12 mouse cellular contexts compared by ENCODE assay signal in the genomic region with DNA sequence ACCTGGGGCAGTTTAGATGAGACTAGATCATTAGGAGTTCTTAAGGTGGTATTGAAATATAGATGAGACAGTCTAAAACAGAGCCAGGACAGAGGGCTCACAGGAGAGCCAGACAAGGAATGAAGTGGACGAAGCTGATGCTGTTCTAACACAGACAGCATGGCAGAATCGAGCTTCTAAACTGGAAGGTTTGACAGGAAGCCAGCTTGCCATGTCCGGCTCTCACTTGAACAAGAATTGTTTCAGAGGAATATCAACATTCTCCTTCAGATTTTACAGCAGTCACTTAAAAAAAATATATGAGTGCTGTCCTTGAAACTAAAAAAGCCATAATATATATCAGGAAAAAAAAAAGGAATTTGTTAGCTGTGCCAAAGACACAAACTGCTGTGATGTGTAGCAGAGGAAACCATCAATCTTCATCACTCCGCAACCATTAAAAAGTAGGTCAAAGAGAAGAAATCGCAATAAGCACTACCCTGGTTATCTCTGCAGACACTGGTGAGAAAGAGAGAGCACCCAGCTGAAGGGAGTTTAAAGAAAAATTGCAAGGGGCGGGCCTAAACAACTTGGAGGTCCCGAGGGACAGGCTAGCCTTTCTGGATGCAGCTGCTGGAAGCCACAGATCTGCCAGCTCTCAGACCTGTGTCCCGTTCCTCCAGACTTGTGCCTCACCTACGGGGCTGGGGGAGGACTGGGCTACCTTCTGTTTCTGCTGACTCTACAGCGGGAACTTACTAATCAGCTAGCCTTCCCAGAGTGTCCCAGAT.
A peak's percentile ranks its signal among the peaks of the same experiment; 100 is the strongest.
DNase-seq lines count a peak whose midpoint lies in the region; ATAC-seq and TF ChIP-seq lines count a peak whose summit lies in the region.
"Had no signal": no experiment of that assay in that cellular context is flagged by ENCODE, and none has a peak within 500 bp of the region (broad histone marks: within the 10 kb centered on the region; RNA-seq: fewer than 3 reads in every experiment).

No protein-coding gene starts in this region.

- no peak overlapping the region for H3K4me3 ChIP-seq in embryonic facial prominence, embryonic 12.5 days
- H3K4me3 ChIP-seq in embryonic facial prominence, embryonic 10.5 days = no peak overlapping the region
- H3K4me3 ChIP-seq in heart, embryonic 15.5 days = no peak overlapping the region
- H3K4me3 ChIP-seq in limb, embryonic 14.5 days (replicated peaks; ENCODE audit: low read length) = no peak overlapping the region
- H3K4me3 ChIP-seq: forebrain, embryonic 12.5 days; midbrain, embryonic 13.5 days had no signal

- H3K9ac ChIP-seq in embryonic facial prominence, embryonic 12.5 days = no peak overlapping the region
- H3K9ac ChIP-seq in heart, embryonic 15.5 days = no peak overlapping the region
- no peak overlapping the region for H3K9ac ChIP-seq in limb, embryonic 14.5 days (ENCODE audit: low read depth, low read length, severe bottlenecking)
- H3K9ac ChIP-seq: forebrain, embryonic 12.5 days; midbrain, embryonic 13.5 days had no signal

- WGBS in embryonic facial prominence, embryonic 12.5 days = 65% methylated on average over 10 of the region's 10 CpGs
- WGBS in embryonic facial prominence, embryonic 10.5 days = 69% methylated on average over 10 of the region's 10 CpGs
- WGBS in heart, embryonic 15.5 days = 40% methylated on average over 10 of the region's 10 CpGs
- WGBS in limb, embryonic 14.5 days = 41% methylated on average over 10 of the region's 10 CpGs

- TF ChIP-seq POLR2A in limb, embryonic 14.5 days (IDR thresholded peaks at IDR 0.05; ENCODE audit: borderline replicate concordance, extremely low read depth, insufficient read depth, insufficient read length) = no peak

- H3K27ac ChIP-seq in embryonic facial prominence, embryonic 12.5 days = no peak overlapping the region
- no peak overlapping the region for H3K27ac ChIP-seq in embryonic facial prominence, embryonic 10.5 days (replicated peaks)
- H3K27ac ChIP-seq in heart, embryonic 15.5 days = peak overlapping the region; percentile 47
- no peak overlapping the region for H3K27ac ChIP-seq in limb, embryonic 14.5 days (replicated peaks; ENCODE audit: low read depth, low read length)
- H3K27ac ChIP-seq: forebrain, embryonic 12.5 days; midbrain, embryonic 13.5 days had no signal

- H3K27me3 ChIP-seq in embryonic facial prominence, embryonic 12.5 days = no peaks in the 10 kb centered on the region
- no peaks in the 10 kb centered on the region for H3K27me3 ChIP-seq in embryonic facial prominence, embryonic 10.5 days (replicated peaks; ENCODE audit: low read depth, poor library complexity, severe bottlenecking)
- H3K27me3 ChIP-seq in heart, embryonic 15.5 days = no peaks in the 10 kb centered on the region
- no peaks in the 10 kb centered on the region for H3K27me3 ChIP-seq in limb, embryonic 14.5 days (ENCODE audit: control insufficient read depth, insufficient read depth, low read length)
- H3K27me3 ChIP-seq: forebrain, embryonic 12.5 days; midbrain, embryonic 13.5 days had no signal

- no peaks in the 10 kb centered on the region for H3K9me3 ChIP-seq in embryonic facial prominence, embryonic 12.5 days
- no peaks in the 10 kb centered on the region for H3K9me3 ChIP-seq in embryonic facial prominence, embryonic 10.5 days
- H3K9me3 ChIP-seq in heart, embryonic 15.5 days (replicated peaks) = no peaks in the 10 kb centered on the region
- H3K9me3 ChIP-seq in limb, embryonic 14.5 days (ENCODE audit: control insufficient read depth, low read length) = no peaks in the 10 kb centered on the region
- H3K9me3 ChIP-seq: forebrain, embryonic 12.5 days; midbrain, embryonic 13.5 days had no signal

- DNase-seq in embryonic facial prominence, embryonic 10.5 days (ENCODE audit: low spot score) = no peak
- DNase-seq in ES-CJ7 (ENCODE audit: low read depth, low spot score) = peak; percentile 6
- DNase-seq in limb, embryonic 14.5 days (ENCODE audit: low spot score) = peak; percentile 17
- no peak for DNase-seq in thymus, postnatal 25 days
- no peak for DNase-seq in layer of hippocampus, adult 18-20 months (ENCODE audit: low spot score in 2 of 2)
- DNase-seq: B cell, adult 2 months; cerebellum, adult 11 months had no signal

- ATAC-seq in embryonic facial prominence, embryonic 12.5 days (ENCODE audit: insufficient number of reproducible peaks, insufficient read depth, low FRiP score, low TSS enrichment) = 0 out of 2 replicates have a peak, but pooled peaks have one; percentile 22
- no peak for ATAC-seq in heart, embryonic 15.5 days (replicated peaks; ENCODE audit: insufficient number of reproducible peaks, insufficient read depth, low FRiP score, low read depth)
- no peak; the same call in 1 of the 2 replicates for ATAC-seq in limb, embryonic 14.5 days (ENCODE audit: low FRiP score, low read depth)
- ATAC-seq in monocyte, adult 5-6 weeks (replicated peaks; ENCODE audit: insufficient number of reproducible peaks, low FRiP score, low TSS enrichment, poor library complexity, severe bottlenecking) = no peak
- ATAC-seq: midbrain, embryonic 13.5 days had no signal

- no peaks in the 10 kb centered on the region for H3K36me3 ChIP-seq in embryonic facial prominence, embryonic 12.5 days
- H3K36me3 ChIP-seq in embryonic facial prominence, embryonic 10.5 days (replicated peaks) = no peaks in the 10 kb centered on the region
- no peaks in the 10 kb centered on the region for H3K36me3 ChIP-seq in heart, embryonic 15.5 days
- H3K36me3 ChIP-seq in limb, embryonic 14.5 days (ENCODE audit: control insufficient read depth, insufficient read depth, low read length) = no peaks in the 10 kb centered on the region
- H3K36me3 ChIP-seq: forebrain, embryonic 12.5 days; midbrain, embryonic 13.5 days had no signal

- H3K4me1 ChIP-seq in embryonic facial prominence, embryonic 12.5 days = 0 out of 2 replicates have a peak, but pooled peaks cover 4% of the 10 kb centered on the region
- H3K4me1 ChIP-seq in embryonic facial prominence, embryonic 10.5 days = peaks cover 5% of the 10 kb centered on the region; the same call in 1 of the 2 replicates
- H3K4me1 ChIP-seq in heart, embryonic 15.5 days (replicated peaks) = peaks cover 15% of the 10 kb centered on the region
- H3K4me1 ChIP-seq in limb, embryonic 14.5 days (ENCODE audit: control insufficient read depth, insufficient read depth, low read length) = peaks cover 4% of the 10 kb centered on the region; the same call in 1 of the 2 replicates
- H3K4me1 ChIP-seq: forebrain, embryonic 12.5 days; midbrain, embryonic 13.5 days had no signal

- no peak overlapping the region for H3K4me2 ChIP-seq in embryonic facial prominence, embryonic 12.5 days (replicated peaks)
- H3K4me2 ChIP-seq in heart, embryonic 15.5 days = peak overlapping the region; percentile 25; the same call in 1 of the 2 replicates
- H3K4me2 ChIP-seq in limb, embryonic 14.5 days (replicated peaks; ENCODE audit: low read depth, low read length, severe bottlenecking) = no peak overlapping the region
- H3K4me2 ChIP-seq: forebrain, embryonic 12.5 days; midbrain, embryonic 13.5 days had no signal

Comparison
In these comparisons a context has a peak if more than half of its experiments do, and no peak if none do; other contexts are left out.
1. DNase-seq: peak in ES-CJ7 (single experiment) and limb, embryonic 14.5 days (single experiment); none in embryonic facial prominence, embryonic 10.5 days (single experiment), thymus, postnatal 25 days (single experiment) and layer of hippocampus, adult 18-20 months (0 of 2).